Mouse (Mus musculus) C2C12 (cell line): Measurements from ENCODE around the gene Nudt3.

Experiments
- CTCF ChIP-seq: IDR thresholded peaks from one replicate; pipeline ENCODE4 v1.5.1; 2011; ENCODE audit not compliant: control insufficient read depth, insufficient read depth, insufficient read length
- FOSL1 ChIP-seq: IDR thresholded peaks from one replicate; pipeline ENCODE4 v1.8.0; 2011; ENCODE audit warnings: mild to moderate bottlenecking, low read length; ENCODE audit not compliant: poor library complexity, insufficient read depth, severe bottlenecking
- MYOD1 ChIP-seq: IDR thresholded peaks from one replicate; pipeline ENCODE4 v1.6.1; 2011; ENCODE audit warnings: low read depth; ENCODE audit not compliant: control insufficient read depth, insufficient read length
- MYOG ChIP-seq: IDR thresholded peaks from one replicate; pipeline ENCODE4 v1.6.1; 2011; ENCODE audit not compliant: control insufficient read depth, insufficient read length; ENCODE audit errors: extremely low read depth

DNA sequence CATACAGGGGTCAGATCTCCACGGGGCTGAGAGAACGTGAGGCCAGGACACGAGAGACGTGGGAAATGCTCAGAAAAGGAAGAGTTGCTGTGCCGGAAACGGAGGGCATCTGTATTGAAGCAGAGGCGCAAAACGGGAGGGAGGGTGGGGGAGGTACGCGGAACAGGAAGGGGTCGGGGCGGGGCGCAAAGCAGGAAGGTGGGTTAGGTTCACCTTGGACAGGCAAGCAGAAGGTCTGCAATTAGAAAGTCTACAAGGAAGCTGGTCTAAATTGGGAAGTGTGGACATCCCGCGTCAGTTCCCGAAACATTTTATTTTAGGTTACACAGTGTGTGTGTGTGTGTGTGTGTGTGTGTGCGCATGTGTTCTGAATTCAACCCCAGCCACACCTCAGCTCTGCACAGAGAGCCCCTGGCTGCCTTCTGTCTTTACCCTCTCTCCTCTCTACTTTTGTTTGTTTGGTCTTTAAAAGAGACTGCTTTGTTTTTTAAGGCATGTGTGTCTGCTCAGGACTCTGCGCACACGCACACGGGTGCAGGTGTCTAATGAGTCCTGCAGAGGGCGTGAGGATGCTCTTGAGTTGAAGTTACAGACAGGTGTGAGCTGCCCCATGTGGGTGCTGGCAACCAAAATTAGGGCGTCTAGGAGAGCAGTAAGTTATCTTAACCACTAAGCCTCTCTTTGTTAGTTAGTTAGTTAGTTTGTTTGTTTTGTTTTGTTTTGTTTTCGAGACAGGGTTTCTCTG, 28.9 kb upstream of the Nudt3 start:
- TF ChIP-seq CTCF (no peak), MYOD1 (no peak), MYOG (no peak), FOSL1 (no peak)
